In the genomic region with DNA sequence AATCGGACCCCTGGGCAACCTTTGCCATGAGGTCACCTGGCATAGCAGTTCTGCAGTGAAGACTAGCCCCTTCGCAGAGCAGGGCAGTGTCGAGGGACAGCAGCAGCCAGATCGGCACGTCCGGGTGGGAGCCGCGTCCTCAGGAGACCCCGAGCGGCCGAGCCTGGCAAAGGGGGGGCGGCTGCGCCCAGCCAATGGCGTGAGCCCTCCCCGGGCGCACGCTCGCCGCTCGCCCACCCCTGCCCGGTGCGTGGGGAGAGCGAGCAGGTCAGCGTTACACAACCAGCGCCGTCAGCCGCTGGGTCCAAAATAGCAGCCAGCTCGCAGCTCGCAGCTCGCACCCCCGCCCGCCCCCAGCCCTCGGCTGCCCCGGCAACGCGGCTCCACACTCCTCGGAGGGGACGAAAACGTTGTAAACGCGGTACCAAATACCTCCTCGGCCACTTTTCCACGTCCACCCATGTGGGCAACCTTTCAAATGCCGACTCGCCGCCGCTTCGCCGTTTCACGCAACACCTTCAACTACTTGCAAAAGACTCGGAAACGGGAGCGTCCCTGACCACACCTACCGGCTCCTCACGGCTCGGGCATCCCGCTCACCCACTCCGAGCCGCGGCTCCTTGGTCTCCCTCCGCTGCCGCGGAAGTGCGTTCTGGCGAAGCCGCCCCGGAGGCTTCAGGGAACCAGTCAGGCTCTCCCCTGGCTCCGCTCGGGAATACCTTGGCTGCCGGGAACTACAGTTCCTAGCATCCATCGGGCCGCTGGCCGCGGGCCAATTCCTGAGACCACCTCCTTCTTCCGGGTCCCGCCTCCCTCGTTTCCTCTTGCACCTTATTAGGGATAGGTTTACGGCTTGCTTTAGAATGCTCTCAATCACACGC, we compare ENCODE assay signal across 8 mouse cellular contexts. TPM values are rescaled to one million over a fixed set of nuclear protein-coding genes. Genes with fewer than 3 reads are reported as not detected.
DNase-seq lines count a peak whose midpoint lies in the region; ATAC-seq lines count a peak whose summit lies in the region.

A gene (minus strand): TSS at position 763 of the 881 bp plus-strand sequence.

- peak within 1 kb of the TSS; percentile 67 for H3K4me3 ChIP-seq in erythroblast, embryonic 14.5 days (replicated peaks)
- peak within 1 kb of the TSS; percentile 66 for H3K4me3 ChIP-seq in embryonic facial prominence, embryonic 13.5 days
- peak within 1 kb of the TSS; percentile 83 for H3K4me3 ChIP-seq in kidney, embryonic 14.5 days (ENCODE audit: low read length)
- H3K4me3 ChIP-seq in limb, embryonic 15.5 days: peak within 1 kb of the TSS; percentile 59

- peak within 1 kb of the TSS; percentile 83 for H3K9ac ChIP-seq in embryonic facial prominence, embryonic 13.5 days
- peak within 1 kb of the TSS; percentile 69 for H3K9ac ChIP-seq in kidney, embryonic 14.5 days (ENCODE audit: low read depth, low read length)
- peak within 1 kb of the TSS; percentile 60 for H3K9ac ChIP-seq in limb, embryonic 15.5 days

- H3K36me3 ChIP-seq in erythroblast, embryonic 14.5 days (ENCODE audit: control insufficient read depth): no peaks in the 10 kb centered on the region; the same call in 1 of the 2 replicates
- peaks cover 8% of the 10 kb centered on the region for H3K36me3 ChIP-seq in embryonic facial prominence, embryonic 13.5 days
- H3K36me3 ChIP-seq in kidney, embryonic 14.5 days (ENCODE audit: control insufficient read depth, insufficient read depth, low read length): 0 out of 2 replicates have a peak, but pooled peaks cover 4% of the 10 kb centered on the region
- H3K36me3 ChIP-seq in limb, embryonic 15.5 days: 0 out of 2 replicates have a peak, but pooled peaks cover 10% of the 10 kb centered on the region

- H3K27me3 ChIP-seq in erythroblast, embryonic 14.5 days (ENCODE audit: control insufficient read depth): peaks cover 9% of the 10 kb centered on the region
- no peaks in the 10 kb centered on the region for H3K27me3 ChIP-seq in embryonic facial prominence, embryonic 13.5 days
- H3K27me3 ChIP-seq in kidney, embryonic 14.5 days (ENCODE audit: control insufficient read depth, insufficient read depth, low read length): no peaks in the 10 kb centered on the region
- no peaks in the 10 kb centered on the region for H3K27me3 ChIP-seq in limb, embryonic 15.5 days

- DNase-seq in heart, adult 9 months (ENCODE audit: low spot score in 2 of 2): peak; percentile 93 to 96
- DNase-seq in monocyte, adult 2 months (ENCODE audit: low read depth in 1 of 2, low spot score in 2 of 2): peak; percentile 22 to 39
- DNase-seq in spleen, postnatal 36 days (ENCODE audit: low spot score in 2 of 2): peak; percentile 49 to 67

- peak within 1 kb of the TSS; percentile 93 for H3K27ac ChIP-seq in embryonic facial prominence, embryonic 13.5 days
- H3K27ac ChIP-seq in kidney, embryonic 14.5 days (ENCODE audit: low read depth, low read length): peak within 1 kb of the TSS; percentile 88
- peak within 1 kb of the TSS; percentile 88 for H3K27ac ChIP-seq in limb, embryonic 15.5 days

- peak within 1 kb of the TSS; percentile 79 for H3K4me2 ChIP-seq in embryonic facial prominence, embryonic 13.5 days
- peak within 1 kb of the TSS; percentile 75 for H3K4me2 ChIP-seq in kidney, embryonic 14.5 days (replicated peaks; ENCODE audit: low read depth, low read length)
- H3K4me2 ChIP-seq in limb, embryonic 15.5 days: peak within 1 kb of the TSS; percentile 77

- no peak for ATAC-seq in erythroblast, adult 5-6 weeks (replicated peaks; ENCODE audit: low FRiP score, poor library complexity, severe bottlenecking)
- ATAC-seq in embryonic facial prominence, embryonic 13.5 days (ENCODE audit: insufficient number of reproducible peaks, insufficient read depth, low FRiP score, low TSS enrichment, low read depth): peak; percentile 94
- peak; percentile 97 for ATAC-seq in kidney, embryonic 14.5 days (ENCODE audit: low FRiP score, low TSS enrichment)
- ATAC-seq in limb, embryonic 15.5 days (ENCODE audit: insufficient number of reproducible peaks, low FRiP score, low TSS enrichment, low read depth): peak; percentile 95

- peaks cover 10% of the 10 kb centered on the region for H3K4me1 ChIP-seq in erythroblast, embryonic 14.5 days (ENCODE audit: control insufficient read depth)
- H3K4me1 ChIP-seq in embryonic facial prominence, embryonic 13.5 days: peaks cover 13% of the 10 kb centered on the region
- no peaks in the 10 kb centered on the region for H3K4me1 ChIP-seq in kidney, embryonic 14.5 days (ENCODE audit: control insufficient read depth, insufficient read depth, low read length)
- H3K4me1 ChIP-seq in limb, embryonic 15.5 days: no peaks in the 10 kb centered on the region

- no peaks in the 10 kb centered on the region for H3K9me3 ChIP-seq in erythroblast, embryonic 14.5 days (ENCODE audit: control insufficient read depth, low read length)
- no peaks in the 10 kb centered on the region for H3K9me3 ChIP-seq in embryonic facial prominence, embryonic 13.5 days
- no peaks in the 10 kb centered on the region for H3K9me3 ChIP-seq in kidney, embryonic 14.5 days (ENCODE audit: control insufficient read depth, low read length)
- no peaks in the 10 kb centered on the region for H3K9me3 ChIP-seq in limb, embryonic 15.5 days

- WGBS in embryonic facial prominence, embryonic 13.5 days: under 1% methylated on average over 77 of the region's 79 CpGs
- under 1% methylated on average over 71 of the region's 79 CpGs for WGBS in kidney, embryonic 14.5 days
- under 1% methylated on average over 78 of the region's 79 CpGs for WGBS in limb, embryonic 15.5 days

RNA-seq across cellular contexts. Expression of the gene that starts here (rescaled TPM):
- not detected in 2 replicates for polyA plus RNA-seq in erythroblast, embryonic 14.5 days (2012)
- 0.42 TPM in 1 of 2 replicates, not detected in the other for total RNA-seq in erythroblast, adult 5-6 weeks (2015; ENCODE audit: low replicate concordance)
- 0.98 and 1.2 TPM in 2 replicates for total RNA-seq in erythroblast, adult 5-6 weeks (2017; ENCODE audit: low replicate concordance)
- 19.7 and 21.4 TPM in 2 replicates for polyA plus RNA-seq in embryonic facial prominence, embryonic 13.5 days (2015; fragmentation: Nextera tagmentation; extraction: Ambion mirVana)
- 15.2 and 32.7 TPM in 2 replicates for polyA plus RNA-seq in kidney, embryonic 14.5 days (2014; fragmentation: Nextera tagmentation; extraction: Ambion mirVana)
- polyA plus RNA-seq in limb, embryonic 15.5 days (2015; fragmentation: Nextera tagmentation; extraction: Ambion mirVana): 14.3 and 15.3 TPM in 2 replicates

Comparison
In these comparisons a context has a peak if more than half of its experiments do, and no peak if none do; other contexts are left out.
1. RNA of the gene that starts here (polyA plus RNA-seq): 15.2 to 32.7 TPM in kidney, embryonic 14.5 days, 19.7 to 21.4 TPM in embryonic facial prominence, embryonic 13.5 days and 14.3 to 15.3 TPM in limb, embryonic 15.5 days; not detected in erythroblast, embryonic 14.5 days; every median in the first group is over 10 times any median in the second.
2. DNase-seq: peak in every context shown above with its lines; median percentile 94 in heart, adult 9 months; 58 in spleen, postnatal 36 days; 30 in monocyte, adult 2 months.
3. Peak in every context shown above with its lines, with median percentiles within 50 percentile points of each other: H3K4me3 ChIP-seq, H3K27ac ChIP-seq, H3K4me2 ChIP-seq and H3K9ac ChIP-seq.